Mouse (Mus musculus) heart, embryonic 16.5 days (tissue): ENCODE data around the gene Limd2. TPM values are rescaled to one million over a fixed set of nuclear protein-coding genes. Genes with fewer than 3 reads are reported as not detected.
"Not testable (repeated sequence)": the region's sequence is repeated elsewhere in the genome, so short reads cannot be mapped to it uniquely, and the experiment has no call there.

ENCODE experiments used
- ATAC-seq: fragments of 200-750 bp; cut with Nextera tagmentation; replicated peaks from 2 replicates; pipeline ENCODE4 v1.8.0; 2017; ENCODE audit warnings: moderate number of reproducible peaks; ENCODE audit not compliant: insufficient read depth, low FRiP score; ENCODE audit errors: extremely low read depth
- H3K27ac ChIP-seq: fragments of 300-500 bp; sonication (generic); 2 replicates; pipeline ENCODE4 v1.5.1; 2014; ENCODE audit warnings: mild to moderate bottlenecking, low read length, control low read depth, moderate library complexity
- H3K27me3 ChIP-seq: fragments of 300-500 bp; sonication (generic); 2 replicates; pipeline ENCODE4 v1.6.1; 2014; ENCODE audit warnings: low read length, mixed read lengths; ENCODE audit not compliant: control insufficient read depth, insufficient read depth
- H3K36me3 ChIP-seq: fragments of 300-500 bp; sonication (generic); 2 replicates; pipeline ENCODE4 v1.6.1; 2014; ENCODE audit not compliant: control insufficient read depth, insufficient read depth
- H3K4me1 ChIP-seq: fragments of 300-500 bp; sonication (generic); 2 replicates; pipeline ENCODE4 v1.6.1; 2014; ENCODE audit warnings: low read length, mixed read lengths; ENCODE audit not compliant: control insufficient read depth, insufficient read depth
- H3K4me2 ChIP-seq: fragments of 300-500 bp; sonication (generic); 2 replicates; pipeline ENCODE4 v1.6.1; 2014; ENCODE audit warnings: low read depth, mild to moderate bottlenecking, control low read depth, low read length
- H3K4me3 ChIP-seq: fragments of 300-500 bp; sonication (generic); 2 replicates; pipeline ENCODE4 v1.5.1; 2014; ENCODE audit warnings: mild to moderate bottlenecking, control low read depth, low read length
- H3K9ac ChIP-seq: fragments of 300-500 bp; sonication (generic); 2 replicates; pipeline ENCODE4 v1.6.1; 2014; ENCODE audit warnings: low read length, control low read depth
- H3K9me3 ChIP-seq: fragments of 300-500 bp; sonication (generic); replicated peaks from 2 replicates; pipeline ENCODE4 v1.6.1; 2016; ENCODE audit warnings: low read length; ENCODE audit not compliant: control insufficient read depth
- WGBS: fragments of 180-500 bp; shearing (Covaris S2); extraction: QIAGEN DNeasy Blood & Tissue Kit; methylation state at CpG from one replicate; pipeline ENCODE4 v1.1.7; 2014; 5-methylcytosine and 5-hydroxymethylcytosine counted together
- polyA plus RNA-seq: library from polyadenylated mRNA; unstranded; fragments of >200 nt; fragmentation: Nextera tagmentation; extraction: Ambion mirVana; gene quantifications from 2 replicates; pipeline ENCODE4 v1.2.1, GENCODE M21; 2015

The Limd2 gene
- polyA plus RNA-seq, result 95.5 and 107 TPM in 2 replicates

- Histone ChIP-seq H3K4me3 (peak within 1 kb of the TSS; percentile 73), H3K27ac (peak within 1 kb of the TSS; percentile 92), H3K4me1 (peaks cover 16% of the 10 kb centered on the region), H3K9ac (peak within 1 kb of the TSS; percentile 92), H3K4me2 (peak within 1 kb of the TSS; percentile 89), H3K9me3 (no peaks in the 10 kb centered on the region), H3K36me3 (peaks cover 18% of the 10 kb centered on the region), H3K27me3 (no peaks in the 10 kb centered on the region)
- WGBS, result 33% methylated on average over 22 of the region's 22 CpGs
- peak; percentile 10; the same call in 1 of the 2 replicates for ATAC-seq
These were observed at the start of gene Limd2, which contains the start of gene Gm10840 for GRCm38 (mm10) chr11:106160841-106161721. Gene Limd2 (minus strand): TSS chr11:106160860. Gene Gm10840 (plus strand): TSS chr11:106160850.

- no peak for ATAC-seq
- H3K36me3 ChIP-seq, result peaks cover 57% of the 10 kb centered on the region
- H3K4me3 ChIP-seq, result no peak within 1 kb of the TSS
- no peaks in the 10 kb centered on the region for H3K27me3 ChIP-seq
- H3K27ac ChIP-seq, result peak within 1 kb of the TSS; percentile 26; the same call in 1 of the 2 replicates
- no peaks in the 10 kb centered on the region for H3K4me1 ChIP-seq
- H3K4me2 ChIP-seq, result no peak within 1 kb of the TSS
- no peaks in the 10 kb centered on the region for H3K9me3 ChIP-seq
- no peak within 1 kb of the TSS for H3K9ac ChIP-seq
- 70% methylated on average over 5 of the region's 5 CpGs for WGBS
These were observed 41.4 kb upstream of the Limd2 start, which contains the start of gene Strada for GRCm38 (mm10) chr11:106202123-106202465. Gene Strada (minus strand): TSS chr11:106202168.

- Histone ChIP-seq H3K4me1 (no peaks in the 10 kb centered on the region), H3K9ac (no peak overlapping the region), H3K27me3 (no peaks in the 10 kb centered on the region), H3K4me2 (no peak overlapping the region), H3K4me3 (no peak overlapping the region), H3K9me3 (no peaks in the 10 kb centered on the region), H3K36me3 (peaks cover 52% of the 10 kb centered on the region), H3K27ac (no peak overlapping the region; the same call in 1 of the 2 replicates)
- ATAC-seq, result no peak
- 88% methylated on average over 19 of the region's 19 CpGs for WGBS
These were observed 40.9 kb upstream of the Limd2 start for GRCm38 (mm10) chr11:106201337-106202122.

GRCm38 (mm10) chr11:106200756-106201155, 40.1 kb upstream of the Limd2 start:
- Histone ChIP-seq H3K9me3 (no peaks in the 10 kb centered on the region), H3K27me3 (no peaks in the 10 kb centered on the region), H3K9ac (no peak overlapping the region), H3K4me2 (no peak overlapping the region), H3K4me3 (no peak overlapping the region), H3K36me3 (peaks cover 47% of the 10 kb centered on the region), H3K27ac (no peak overlapping the region; the same call in 1 of the 2 replicates), H3K4me1 (no peaks in the 10 kb centered on the region)
- 60% methylated on average over 6 of the region's 6 CpGs for WGBS
- no peak for ATAC-seq

GRCm38 (mm10) chr11:106199997-106200396, 39.3 kb upstream of the Limd2 start:
- WGBS, result 93% methylated on average over 7 of the region's 7 CpGs
- not testable (repeated sequence) for H3K27ac ChIP-seq, H3K4me2 ChIP-seq, H3K4me3 ChIP-seq, H3K9ac ChIP-seq, ATAC-seq, H3K9me3 ChIP-seq, H3K4me1 ChIP-seq, H3K27me3 ChIP-seq
- H3K36me3 ChIP-seq, result peaks cover 42% of the 10 kb centered on the region

- Histone ChIP-seq H3K27me3 (no peaks in the 10 kb centered on the region), H3K9ac (no peak overlapping the region), H3K36me3 (peaks cover 29% of the 10 kb centered on the region), H3K4me3 (no peak overlapping the region), H3K27ac (no peak overlapping the region), H3K9me3 (no peaks in the 10 kb centered on the region), H3K4me2 (no peak overlapping the region), H3K4me1 (peaks cover 3% of the 10 kb centered on the region)
- ATAC-seq, result no peak
- WGBS, result 80% methylated on average over 4 of the region's 4 CpGs
These were observed 37.6 kb upstream of the Limd2 start for GRCm38 (mm10) chr11:106198277-106198676.

- Histone ChIP-seq H3K36me3 (peaks cover 7% of the 10 kb centered on the region; the same call in 1 of the 2 replicates), H3K9ac (no peak overlapping the region), H3K27me3 (no peaks in the 10 kb centered on the region), H3K4me3 (no peak overlapping the region), H3K9me3 (no peaks in the 10 kb centered on the region), H3K27ac (peak overlapping the region; percentile 39; the same call in 1 of the 2 replicates), H3K4me2 (no peak overlapping the region), H3K4me1 (peaks cover 11% of the 10 kb centered on the region)
- ATAC-seq, result no peak
These were observed 34.7 kb upstream of the Limd2 start for GRCm38 (mm10) chr11:106195341-106195740.

- H3K4me3 ChIP-seq, result no peak overlapping the region
- no peak overlapping the region for H3K4me2 ChIP-seq
- H3K9ac ChIP-seq, result no peak overlapping the region
- peaks cover 11% of the 10 kb centered on the region for H3K4me1 ChIP-seq
- peaks cover 7% of the 10 kb centered on the region; the same call in 1 of the 2 replicates for H3K36me3 ChIP-seq
- H3K9me3 ChIP-seq, result no peaks in the 10 kb centered on the region
- H3K27me3 ChIP-seq, result no peaks in the 10 kb centered on the region
- ATAC-seq, result no peak
- peak overlapping the region; percentile 39; the same call in 1 of the 2 replicates for H3K27ac ChIP-seq
- 91% methylated on average over 7 of the region's 7 CpGs for WGBS
These were observed 34.2 kb upstream of the Limd2 start for GRCm38 (mm10) chr11:106194891-106195290.
